Mouse (Mus musculus): ENCODE data around the gene Tbce. TPM values are rescaled to one million over a fixed set of nuclear protein-coding genes. Genes with fewer than 3 reads are reported as not detected.

Gene Tbce
- total and polyA plus RNA-seq, 2 experiments from 2014 or later, result 31.6 to 44.7 TPM

- Histone ChIP-seq H3K4me3 (ENCODE audit: low read depth, low read length) (no peak overlapping the region), H3K36me3 (replicated peaks; ENCODE audit: control insufficient read depth, insufficient read depth, low read length) (peaks cover 61% of the 10 kb centered on the region)
Measured at GRCm38 (mm10) chr13:14006056-14006455, 33.4 kb downstream of the Tbce start.

GRCm38 (mm10) chr13:14004999-14005398, 34.4 kb downstream of the Tbce start:
- ATAC-seq (ENCODE audit: insufficient read depth, low read depth) (no peak), DNase-seq (ENCODE audit: low spot score) (no peak)
- no peak overlapping the region for H3K9ac ChIP-seq (replicated peaks; ENCODE audit: low read depth, low read length)
- TF ChIP-seq EP300 (IDR thresholded peaks at IDR 0.05; ENCODE audit: low read depth) (no peak), CTCF (IDR thresholded peaks at IDR 0.05; ENCODE audit: low read depth) (no peak)
- H3K27ac ChIP-seq (ENCODE audit: low read depth), result no peak overlapping the region
- no peaks in the 10 kb centered on the region for H3K27me3 ChIP-seq (ENCODE audit: control insufficient read depth, insufficient read depth, low read length)
- no peak overlapping the region for H3K4me2 ChIP-seq (ENCODE audit: low read depth, low read length)
- H3K4me1 ChIP-seq (ENCODE audit: control insufficient read depth, insufficient read depth), result no peaks in the 10 kb centered on the region
- no peaks in the 10 kb centered on the region for H3K9me3 ChIP-seq (replicated peaks; ENCODE audit: control insufficient read depth, low read length)
- WGBS, result 91% methylated on average over 5 of the region's 5 CpGs
- no peak overlapping the region for H3K4me3 ChIP-seq (ENCODE audit: low read depth, low read length)
- peaks cover 71% of the 10 kb centered on the region for H3K36me3 ChIP-seq (replicated peaks; ENCODE audit: control insufficient read depth, insufficient read depth, low read length)

More at GRCm38 (mm10) chr13:14006056-14006455, 33.4 kb downstream of the Tbce start:
- Histone ChIP-seq H3K9ac (replicated peaks; ENCODE audit: low read depth, low read length) (no peak overlapping the region), H3K27ac (ENCODE audit: low read depth) (no peak overlapping the region), H3K9me3 (replicated peaks; ENCODE audit: control insufficient read depth, low read length) (no peaks in the 10 kb centered on the region), H3K4me1 (ENCODE audit: control insufficient read depth, insufficient read depth) (no peaks in the 10 kb centered on the region), H3K4me2 (ENCODE audit: low read depth, low read length) (no peak overlapping the region), H3K27me3 (ENCODE audit: control insufficient read depth, insufficient read depth, low read length) (no peaks in the 10 kb centered on the region)
- no peak for DNase-seq (ENCODE audit: low spot score)
- no peak for ATAC-seq (ENCODE audit: insufficient read depth, low read depth)
- 51% methylated on average over 2 of the region's 2 CpGs for WGBS
- TF ChIP-seq CTCF (IDR thresholded peaks at IDR 0.05; ENCODE audit: low read depth), result no peak
- TF ChIP-seq EP300 (IDR thresholded peaks at IDR 0.05; ENCODE audit: low read depth), result no peak

DNA sequence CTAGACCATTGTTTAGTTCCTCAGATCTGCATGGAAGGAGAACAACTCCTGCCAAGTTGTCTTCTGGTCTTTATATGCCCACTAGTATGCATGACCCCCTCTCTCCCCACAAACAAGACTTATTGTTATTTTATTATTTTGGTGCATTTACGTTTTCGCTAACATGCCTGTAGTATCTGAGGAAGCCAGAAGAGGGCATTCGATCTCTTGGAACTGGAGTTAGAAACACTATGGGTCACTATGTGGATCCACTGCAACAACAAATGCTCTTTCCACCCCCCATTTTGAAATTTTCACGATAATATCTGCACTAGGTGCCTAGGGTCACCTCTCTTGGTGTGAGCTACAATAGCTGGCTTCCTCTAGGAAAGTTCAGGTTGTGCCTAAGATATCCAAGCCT, 35.4 kb downstream of the Tbce start:
- DNase-seq (ENCODE audit: low spot score), result no peak
- 70% methylated on average over 4 of the region's 4 CpGs for WGBS
- no peak overlapping the region for H3K4me2 ChIP-seq (ENCODE audit: low read depth, low read length)
- H3K9ac ChIP-seq (replicated peaks; ENCODE audit: low read depth, low read length), result no peak overlapping the region
- H3K27ac ChIP-seq (ENCODE audit: low read depth), result no peak overlapping the region
- no peak for ATAC-seq (ENCODE audit: insufficient read depth, low read depth)
- no peaks in the 10 kb centered on the region for H3K4me1 ChIP-seq (ENCODE audit: control insufficient read depth, insufficient read depth)
- TF ChIP-seq CTCF (IDR thresholded peaks at IDR 0.05; ENCODE audit: low read depth) (peak; percentile 50), EP300 (IDR thresholded peaks at IDR 0.05; ENCODE audit: low read depth) (no peak)
- H3K4me3 ChIP-seq (ENCODE audit: low read depth, low read length), result no peak overlapping the region
- H3K36me3 ChIP-seq (replicated peaks; ENCODE audit: control insufficient read depth, insufficient read depth, low read length), result peaks cover 73% of the 10 kb centered on the region
- no peaks in the 10 kb centered on the region for H3K9me3 ChIP-seq (replicated peaks; ENCODE audit: control insufficient read depth, low read length)
- no peaks in the 10 kb centered on the region for H3K27me3 ChIP-seq (ENCODE audit: control insufficient read depth, insufficient read depth, low read length)

- no peaks in the 10 kb centered on the region for H3K9me3 ChIP-seq (replicated peaks; ENCODE audit: control insufficient read depth, low read length)
- 46% methylated on average over 2 of the region's 2 CpGs for WGBS
- no peaks in the 10 kb centered on the region for H3K4me1 ChIP-seq (ENCODE audit: control insufficient read depth, insufficient read depth)
- no peak overlapping the region for H3K9ac ChIP-seq (replicated peaks; ENCODE audit: low read depth, low read length)
- DNase-seq (ENCODE audit: low spot score), result no peak
- TF ChIP-seq EP300 (IDR thresholded peaks at IDR 0.05; ENCODE audit: low read depth), result no peak
- TF ChIP-seq CTCF (IDR thresholded peaks at IDR 0.05; ENCODE audit: low read depth), result no peak
- H3K27me3 ChIP-seq (ENCODE audit: control insufficient read depth, insufficient read depth, low read length), result no peaks in the 10 kb centered on the region
- H3K4me3 ChIP-seq (ENCODE audit: low read depth, low read length), result no peak overlapping the region
- no peak for ATAC-seq (ENCODE audit: insufficient read depth, low read depth)
- peaks cover 79% of the 10 kb centered on the region for H3K36me3 ChIP-seq (replicated peaks; ENCODE audit: control insufficient read depth, insufficient read depth, low read length)
- H3K4me2 ChIP-seq (ENCODE audit: low read depth, low read length), result no peak overlapping the region
- no peak overlapping the region for H3K27ac ChIP-seq (ENCODE audit: low read depth)
Measured at GRCm38 (mm10) chr13:14002706-14003105, 36.7 kb downstream of the Tbce start.

DNA sequence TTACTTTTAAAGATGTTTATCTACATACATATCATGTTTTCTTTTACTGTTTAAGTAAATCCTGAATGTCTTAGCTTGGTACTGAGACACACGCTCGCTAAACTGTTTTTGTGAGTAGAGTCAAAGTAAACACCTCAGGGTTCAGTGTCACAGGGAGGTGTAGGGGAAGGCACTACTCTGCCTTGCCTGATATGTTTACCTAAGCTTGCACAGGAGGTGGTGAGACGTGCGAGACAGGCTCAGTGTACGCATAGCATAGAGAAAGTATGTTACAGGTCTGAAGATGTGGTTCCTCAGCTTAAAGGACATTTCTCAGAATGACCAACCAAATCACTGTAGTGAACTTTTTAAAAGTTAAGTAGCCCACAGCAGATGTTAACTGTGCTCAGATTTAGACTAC, 42.0 kb downstream of the Tbce start:
- no peak overlapping the region for H3K4me2 ChIP-seq (ENCODE audit: low read depth, low read length)
- H3K36me3 ChIP-seq (replicated peaks; ENCODE audit: control insufficient read depth, insufficient read depth, low read length), result peaks cover 92% of the 10 kb centered on the region
- H3K9ac ChIP-seq (replicated peaks; ENCODE audit: low read depth, low read length), result no peak overlapping the region
- TF ChIP-seq EP300 (IDR thresholded peaks at IDR 0.05; ENCODE audit: low read depth) (no peak), CTCF (IDR thresholded peaks at IDR 0.05; ENCODE audit: low read depth) (no peak)
- H3K27me3 ChIP-seq (ENCODE audit: control insufficient read depth, insufficient read depth, low read length), result no peaks in the 10 kb centered on the region
- H3K4me1 ChIP-seq (ENCODE audit: control insufficient read depth, insufficient read depth), result no peaks in the 10 kb centered on the region
- no peak overlapping the region for H3K27ac ChIP-seq (ENCODE audit: low read depth)
- ATAC-seq (ENCODE audit: insufficient read depth, low read depth), result no peak
- no peak for DNase-seq (ENCODE audit: low spot score)
- 89% methylated on average over 5 of the region's 5 CpGs for WGBS
- no peaks in the 10 kb centered on the region for H3K9me3 ChIP-seq (replicated peaks; ENCODE audit: control insufficient read depth, low read length)
- H3K4me3 ChIP-seq (ENCODE audit: low read depth, low read length), result no peak overlapping the region

DNA sequence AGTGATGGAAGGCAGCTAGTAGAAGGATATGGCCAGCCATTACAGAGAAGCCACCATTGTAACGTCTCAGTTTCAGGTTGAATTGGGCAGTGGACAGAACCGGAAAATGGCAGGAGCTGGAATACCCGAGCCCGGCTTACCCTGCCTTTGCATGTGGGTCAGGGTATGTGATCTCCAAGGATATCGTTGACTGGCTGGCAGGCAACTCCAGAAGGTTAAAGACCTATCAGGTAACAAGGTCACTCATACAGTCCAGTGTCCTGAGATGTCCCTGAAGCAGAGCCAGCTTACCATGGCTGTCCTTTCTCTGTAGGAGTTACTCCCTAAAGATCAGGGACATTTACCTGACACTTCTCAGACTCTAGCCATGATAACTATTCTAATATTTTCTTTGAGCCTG, 44.4 kb downstream of the Tbce start:
- ATAC-seq (ENCODE audit: insufficient read depth, low read depth), result no peak
- Histone ChIP-seq H3K4me3 (ENCODE audit: low read depth, low read length) (no peak overlapping the region), H3K36me3 (replicated peaks; ENCODE audit: control insufficient read depth, insufficient read depth, low read length) (peaks cover 78% of the 10 kb centered on the region), H3K27ac (ENCODE audit: low read depth) (no peak overlapping the region), H3K4me2 (ENCODE audit: low read depth, low read length) (no peak overlapping the region), H3K27me3 (ENCODE audit: control insufficient read depth, insufficient read depth, low read length) (no peaks in the 10 kb centered on the region), H3K9ac (replicated peaks; ENCODE audit: low read depth, low read length) (no peak overlapping the region), H3K9me3 (replicated peaks; ENCODE audit: control insufficient read depth, low read length) (no peaks in the 10 kb centered on the region), H3K4me1 (ENCODE audit: control insufficient read depth, insufficient read depth) (no peaks in the 10 kb centered on the region)
- DNase-seq (ENCODE audit: low spot score), result no peak
- WGBS, result 84% methylated on average over 5 of the region's 5 CpGs
- TF ChIP-seq EP300 (IDR thresholded peaks at IDR 0.05; ENCODE audit: low read depth), result no peak
- no peak for TF ChIP-seq CTCF (IDR thresholded peaks at IDR 0.05; ENCODE audit: low read depth)

All from heart, postnatal 0 days (tissue).